Mouse (Mus musculus) limb, embryonic 15.5 days (tissue): ENCODE results near the gene Xrcc2. TPM values are rescaled to one million over a fixed set of nuclear protein-coding genes. Genes with fewer than 3 reads are reported as not detected.
"Not testable (repeated sequence)": the region's sequence is repeated elsewhere in the genome, so short reads cannot be mapped to it uniquely, and the experiment has no call there.

ENCODE experiments used
- ATAC-seq: fragments of 200-750 bp; cut with Nextera tagmentation; 2 replicates; pipeline ENCODE4 v1.8.0; 2017; ENCODE audit warnings: low read depth, moderate TSS enrichment; ENCODE audit not compliant: insufficient number of reproducible peaks, low FRiP score, low TSS enrichment
- H3K27ac ChIP-seq: fragments of 300-500 bp; sonication (generic); 2 replicates; pipeline ENCODE4 v1.5.1; 2015; ENCODE audit warnings: moderate library complexity, mild to moderate bottlenecking, inconsistent platforms
- H3K27me3 ChIP-seq: fragments of 300-500 bp; sonication (generic); 2 replicates; pipeline ENCODE4 v1.6.1; 2015; ENCODE audit warnings: inconsistent platforms
- H3K36me3 ChIP-seq: fragments of 300-500 bp; sonication (generic); 2 replicates; pipeline ENCODE4 v1.6.1; 2015; ENCODE audit warnings: inconsistent platforms
- H3K4me1 ChIP-seq: fragments of 300-500 bp; sonication (generic); 2 replicates; pipeline ENCODE4 v1.6.1; 2015; ENCODE audit warnings: inconsistent platforms
- H3K4me2 ChIP-seq: fragments of 300-500 bp; sonication (generic); 2 replicates; pipeline ENCODE4 v1.6.1; 2015; ENCODE audit warnings: mild to moderate bottlenecking, inconsistent platforms
- H3K4me3 ChIP-seq: fragments of 300-500 bp; sonication (generic); 2 replicates; pipeline ENCODE4 v1.5.1; 2015; ENCODE audit warnings: mild to moderate bottlenecking, inconsistent platforms
- H3K9ac ChIP-seq: fragments of 300-500 bp; sonication (generic); 2 replicates; pipeline ENCODE4 v1.6.1; 2015; ENCODE audit warnings: inconsistent platforms
- H3K9me3 ChIP-seq: fragments of 300-500 bp; sonication (generic); 2 replicates; pipeline ENCODE4 v1.6.1; 2016; ENCODE audit warnings: inconsistent platforms
- WGBS: fragments of 180-500 bp; shearing (Covaris S2); methylation state at CpG from one replicate; pipeline ENCODE4 v1.1.7; 2015; 5-methylcytosine and 5-hydroxymethylcytosine counted together
- polyA plus RNA-seq: library from polyadenylated mRNA; unstranded; fragments of >200 nt; fragmentation: Nextera tagmentation; extraction: Ambion mirVana; gene quantifications from 2 replicates; pipeline ENCODE4 v1.2.1, GENCODE M21; 2015

The Xrcc2 gene
- 6.5 and 7.0 TPM in 2 replicates for polyA plus RNA-seq

DNA sequence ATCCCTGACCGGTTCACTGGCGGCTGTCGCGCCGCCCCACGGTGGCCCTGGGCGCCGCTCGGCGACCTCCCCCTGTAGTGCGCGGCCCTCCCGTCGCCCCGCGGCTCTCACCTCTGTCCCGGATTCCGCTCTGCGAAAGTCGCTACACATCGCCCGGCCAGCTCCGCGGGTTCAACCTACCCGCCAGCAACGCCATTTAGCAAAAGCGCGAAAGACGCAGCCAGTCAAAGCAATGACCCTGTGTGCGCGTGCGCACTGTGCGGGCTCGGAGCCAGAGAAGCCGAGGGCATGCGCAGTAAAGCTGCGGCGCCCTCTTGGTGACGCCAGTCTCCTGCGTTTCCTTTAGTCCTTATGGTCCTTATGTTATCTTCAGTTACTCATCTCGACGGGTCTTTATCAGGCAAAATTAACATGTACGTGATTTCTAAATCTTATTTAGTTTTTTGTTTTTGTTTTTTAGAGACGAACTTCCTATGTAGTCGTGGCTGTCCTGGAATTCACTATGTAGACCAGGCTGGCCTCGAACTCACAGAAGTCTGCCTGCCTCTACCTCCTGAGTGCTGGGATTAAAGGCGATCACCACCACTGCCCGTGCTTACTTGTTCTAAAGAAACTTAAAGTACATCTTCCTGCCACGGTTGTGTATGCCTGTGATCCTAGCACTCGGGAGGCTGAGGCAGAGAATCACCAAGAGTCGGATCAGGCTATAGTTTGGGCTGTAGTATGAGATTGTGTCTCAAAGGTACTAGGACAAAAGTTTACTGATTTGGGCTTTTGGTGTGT lies at the start of gene Xrcc2:
Gene Xrcc2 (minus strand): TSS at position 259 of the 783 bp plus-strand sequence.
- H3K4me3 ChIP-seq: peak within 1 kb of the TSS; percentile 85
- WGBS: 8% methylated on average over 51 of the region's 51 CpGs
- peak within 1 kb of the TSS; percentile 47 for H3K9ac ChIP-seq
- peak; percentile 90 for ATAC-seq
- H3K27me3 ChIP-seq: no peaks in the 10 kb centered on the region
- peak within 1 kb of the TSS; percentile 73 for H3K27ac ChIP-seq
- 0 out of 2 replicates have a peak, but pooled peaks cover 3% of the 10 kb centered on the region for H3K36me3 ChIP-seq
- H3K9me3 ChIP-seq: no peaks in the 10 kb centered on the region
- H3K4me1 ChIP-seq: peaks cover 10% of the 10 kb centered on the region
- peak within 1 kb of the TSS; percentile 66 for H3K4me2 ChIP-seq

DNA sequence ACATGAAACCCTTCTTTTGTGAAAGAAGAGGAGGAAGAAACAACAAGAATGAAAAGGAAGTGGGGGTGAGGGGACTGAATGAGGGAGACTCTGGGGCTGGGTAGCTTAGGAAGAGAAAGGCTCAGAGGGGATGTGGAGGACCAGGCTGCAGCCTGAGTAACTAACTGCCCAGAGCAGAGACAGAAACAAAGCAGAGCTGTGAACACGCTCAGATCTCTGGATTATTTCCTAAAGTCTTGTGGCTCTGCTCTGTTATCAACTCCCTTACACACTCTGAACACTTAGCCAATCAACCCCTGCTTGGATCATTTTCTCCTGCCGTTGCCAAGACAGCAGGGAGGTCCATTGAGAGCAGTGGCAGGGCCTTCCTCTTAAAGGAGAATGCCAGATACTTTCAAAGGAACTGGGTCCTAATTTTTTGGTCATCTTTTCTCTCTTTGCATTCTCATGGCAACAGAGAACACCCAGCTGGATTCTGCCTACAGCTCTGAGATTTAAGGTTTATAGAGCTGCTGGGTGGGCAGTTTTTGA lies 48.7 kb upstream of the Xrcc2 start:
- H3K4me1 ChIP-seq: peaks cover 13% of the 10 kb centered on the region
- H3K27me3 ChIP-seq: no peaks in the 10 kb centered on the region
- ATAC-seq: no peak
- H3K4me2 ChIP-seq: no peak overlapping the region
- no peak overlapping the region for H3K9ac ChIP-seq
- WGBS: 13% methylated on average over 2 of the region's 2 CpGs
- H3K4me3 ChIP-seq: no peak overlapping the region
- no peaks in the 10 kb centered on the region for H3K9me3 ChIP-seq
- no peak overlapping the region; the same call in 1 of the 2 replicates for H3K27ac ChIP-seq
- no peaks in the 10 kb centered on the region for H3K36me3 ChIP-seq

DNA sequence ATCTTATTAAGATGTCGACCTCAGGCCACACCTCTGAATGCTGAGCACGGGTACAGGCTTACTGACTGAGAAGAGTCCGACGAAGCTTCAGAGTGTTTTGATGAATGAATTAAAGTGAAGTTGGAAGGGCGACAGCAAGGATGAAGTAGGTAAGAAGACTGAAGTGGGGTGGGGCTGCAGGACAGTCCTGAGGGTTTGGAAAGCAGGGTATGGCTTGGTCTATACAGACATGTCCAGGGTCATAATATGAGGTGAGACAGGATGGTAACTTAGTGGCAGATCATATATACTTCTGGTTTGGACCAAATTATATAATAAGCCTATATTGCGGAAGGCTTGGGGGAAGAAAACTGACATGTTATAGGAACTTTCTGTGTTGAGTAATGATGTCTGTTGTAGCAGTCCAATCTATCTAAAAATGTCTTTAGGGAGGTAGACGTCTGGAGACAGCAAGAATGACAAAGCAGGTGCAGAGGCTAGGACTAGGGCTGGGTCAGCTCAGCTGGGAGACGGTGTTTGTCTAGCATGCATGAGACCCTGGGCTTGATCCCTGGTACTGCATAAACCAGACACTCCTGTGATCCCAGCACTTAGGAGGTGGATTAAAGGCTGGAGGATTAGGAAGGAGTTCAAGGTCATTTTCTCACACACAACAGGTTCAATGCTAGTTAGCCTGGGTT lies 48.1 kb upstream of the Xrcc2 start:
- Histone ChIP-seq H3K9me3 (no peaks in the 10 kb centered on the region), H3K4me3 (no peak overlapping the region), H3K36me3 (no peaks in the 10 kb centered on the region), H3K27ac (no peak overlapping the region; the same call in 1 of the 2 replicates), H3K27me3 (no peaks in the 10 kb centered on the region), H3K9ac (no peak overlapping the region), H3K4me2 (no peak overlapping the region), H3K4me1 (peaks cover 12% of the 10 kb centered on the region)
- 39% methylated on average over 8 of the region's 8 CpGs for WGBS
- no peak for ATAC-seq

DNA sequence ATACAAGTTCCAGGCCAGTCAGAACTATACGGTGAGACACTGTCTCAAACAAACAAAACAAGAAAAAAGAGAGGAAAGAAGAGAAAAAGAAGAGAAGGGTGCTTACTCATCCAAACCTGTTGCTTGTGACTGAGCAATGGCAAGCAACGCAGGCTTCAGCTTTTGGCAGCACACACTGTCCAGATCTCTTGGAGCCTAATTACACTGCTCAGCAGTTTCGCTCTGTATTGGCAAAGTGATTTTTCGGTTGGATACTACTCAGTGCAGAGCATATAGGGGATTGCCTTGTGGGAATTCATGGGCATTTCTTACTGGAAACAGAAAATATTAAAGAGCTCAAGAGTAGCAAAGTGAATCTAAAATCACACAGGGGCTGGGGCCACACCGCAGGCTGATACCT lies 47.2 kb upstream of the Xrcc2 start:
- no peak overlapping the region for H3K9ac ChIP-seq
- no peak for ATAC-seq
- no peaks in the 10 kb centered on the region for H3K36me3 ChIP-seq
- no peaks in the 10 kb centered on the region for H3K9me3 ChIP-seq
- peaks cover 12% of the 10 kb centered on the region for H3K4me1 ChIP-seq
- WGBS: 69% methylated on average over 5 of the region's 5 CpGs
- no peak overlapping the region for H3K27ac ChIP-seq
- no peak overlapping the region for H3K4me2 ChIP-seq
- H3K27me3 ChIP-seq: no peaks in the 10 kb centered on the region
- no peak overlapping the region for H3K4me3 ChIP-seq

DNA sequence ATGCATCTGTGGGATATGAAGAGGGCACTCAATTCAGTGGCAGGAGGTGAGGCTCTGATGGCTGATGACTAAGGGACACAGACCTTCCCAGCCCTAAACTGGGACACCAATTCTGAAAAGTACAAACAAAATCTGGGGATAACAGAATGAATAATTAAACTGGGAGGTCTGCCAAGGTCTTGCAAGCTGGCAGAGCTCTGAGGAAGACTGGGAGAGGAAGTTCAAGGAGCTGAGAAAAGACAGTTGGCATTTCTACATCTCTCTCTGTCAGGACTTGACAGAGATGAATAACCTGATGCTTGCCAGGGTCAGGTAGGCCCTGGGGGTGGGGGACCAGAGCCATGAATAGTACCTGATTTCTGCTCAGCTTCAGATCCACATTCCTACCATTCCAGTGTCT lies 45.9 kb upstream of the Xrcc2 start:
- Histone ChIP-seq H3K27ac (no peak overlapping the region), H3K4me3 (no peak overlapping the region), H3K9ac (no peak overlapping the region), H3K4me1 (peaks cover 12% of the 10 kb centered on the region), H3K4me2 (no peak overlapping the region), H3K36me3 (no peaks in the 10 kb centered on the region), H3K9me3 (no peaks in the 10 kb centered on the region), H3K27me3 (no peaks in the 10 kb centered on the region)
- ATAC-seq: no peak

DNA sequence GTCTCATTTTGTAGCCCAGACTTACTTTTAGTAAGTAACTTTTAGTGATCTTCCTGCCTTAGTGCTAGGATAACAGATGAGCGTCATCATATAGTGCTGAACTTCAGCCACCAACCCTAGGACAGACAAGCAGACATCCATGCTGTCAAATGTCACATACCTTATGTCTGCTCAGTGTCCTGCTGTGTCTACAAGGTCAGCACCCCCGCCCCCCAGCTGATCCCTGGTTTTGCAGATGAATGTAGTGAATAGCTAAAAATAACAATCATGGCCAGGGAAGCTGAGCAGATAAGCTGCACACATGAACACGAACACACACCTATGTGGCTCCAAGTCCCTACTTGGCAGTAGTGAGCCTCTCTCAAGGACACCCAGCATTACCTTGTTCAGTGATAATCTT lies 43.0 kb upstream of the Xrcc2 start:
- 80% methylated on average over 3 of the region's 3 CpGs for WGBS
- ATAC-seq: no peak
- Histone ChIP-seq H3K27ac (no peak overlapping the region), H3K9ac (no peak overlapping the region), H3K36me3 (no peaks in the 10 kb centered on the region), H3K4me3 (no peak overlapping the region), H3K4me1 (0 out of 2 replicates have a peak, but pooled peaks cover 4% of the 10 kb centered on the region), H3K4me2 (no peak overlapping the region), H3K27me3 (no peaks in the 10 kb centered on the region), H3K9me3 (no peaks in the 10 kb centered on the region)

DNA sequence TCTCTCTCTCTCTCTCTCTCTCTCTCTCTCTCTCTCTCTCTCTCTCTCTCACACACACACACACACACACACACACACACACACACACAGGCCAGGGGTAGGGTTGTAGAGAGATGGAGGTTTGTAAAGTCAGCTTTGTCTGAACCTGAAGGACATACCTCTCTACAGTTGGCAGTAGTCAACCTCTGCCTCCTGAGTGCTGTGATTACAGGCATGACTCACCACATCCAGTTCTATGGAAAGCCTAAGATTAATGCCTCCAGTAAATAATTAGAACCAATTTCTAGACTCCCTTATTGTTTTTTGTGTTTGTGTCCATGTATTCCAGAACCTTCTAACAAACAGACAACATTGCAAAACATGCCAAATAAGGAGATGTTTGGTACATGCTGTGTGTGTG lies 42.3 kb upstream of the Xrcc2 start:
- Histone ChIP-seq H3K4me2 (no peak overlapping the region), H3K9me3 (no peaks in the 10 kb centered on the region), H3K9ac (no peak overlapping the region), H3K4me3 (no peak overlapping the region), H3K36me3 (no peaks in the 10 kb centered on the region), H3K27me3 (no peaks in the 10 kb centered on the region), H3K4me1 (0 out of 2 replicates have a peak, but pooled peaks cover 4% of the 10 kb centered on the region), H3K27ac (no peak overlapping the region)
- ATAC-seq: no peak

DNA sequence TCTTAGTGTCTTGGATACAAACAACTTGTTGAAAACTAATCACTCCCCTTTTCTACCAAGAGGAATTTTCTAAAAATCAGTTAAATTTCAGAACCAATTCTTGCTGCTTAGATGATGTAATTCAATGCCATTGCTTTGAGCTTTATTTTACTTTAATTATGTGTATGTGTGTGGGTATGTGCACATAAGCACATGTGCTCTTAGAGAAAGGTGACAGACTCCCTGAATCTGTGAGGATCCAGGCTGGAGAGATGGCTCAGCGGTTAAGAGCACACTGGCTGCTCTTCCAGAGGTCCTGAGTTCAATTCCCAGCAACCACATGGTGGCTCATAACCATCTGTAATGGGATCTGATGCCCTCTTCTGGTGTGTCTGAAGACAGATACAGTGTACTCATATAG lies 33.3 kb upstream of the Xrcc2 start:
- H3K36me3 ChIP-seq, H3K9ac ChIP-seq, ATAC-seq, H3K9me3 ChIP-seq, H3K27me3 ChIP-seq, H3K4me2 ChIP-seq, H3K27ac ChIP-seq, H3K4me1 ChIP-seq, H3K4me3 ChIP-seq: not testable (repeated sequence)
- WGBS: 93% methylated on average over 1 of the region's 1 CpGs

DNA sequence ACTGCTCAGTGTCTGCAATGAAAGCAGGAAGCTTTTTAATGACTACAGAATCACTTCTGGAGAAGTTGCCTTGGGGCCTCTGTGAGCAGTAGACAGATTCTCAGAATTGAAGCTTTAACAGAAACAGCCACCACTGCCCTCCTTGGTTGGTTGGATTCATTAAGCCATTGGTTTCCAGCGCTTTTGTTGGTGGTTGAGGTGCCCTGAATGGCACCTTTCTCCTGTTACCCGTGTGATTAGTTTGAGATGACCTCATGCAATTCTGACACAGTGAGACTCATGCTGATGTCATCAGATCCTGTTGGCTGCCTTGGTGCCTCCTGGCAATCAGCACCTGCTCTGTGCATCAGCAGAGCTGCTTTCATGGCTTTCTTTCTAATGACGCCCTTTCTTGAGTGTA lies 32.8 kb upstream of the Xrcc2 start:
- 46% methylated on average over 3 of the region's 3 CpGs for WGBS
- no peaks in the 10 kb centered on the region for H3K4me1 ChIP-seq
- H3K9ac ChIP-seq: no peak overlapping the region
- no peak overlapping the region for H3K27ac ChIP-seq
- H3K9me3 ChIP-seq: no peaks in the 10 kb centered on the region
- H3K27me3 ChIP-seq: no peaks in the 10 kb centered on the region
- no peak overlapping the region for H3K4me2 ChIP-seq
- H3K4me3 ChIP-seq: no peak overlapping the region
- ATAC-seq: no peak
- H3K36me3 ChIP-seq: no peaks in the 10 kb centered on the region

DNA sequence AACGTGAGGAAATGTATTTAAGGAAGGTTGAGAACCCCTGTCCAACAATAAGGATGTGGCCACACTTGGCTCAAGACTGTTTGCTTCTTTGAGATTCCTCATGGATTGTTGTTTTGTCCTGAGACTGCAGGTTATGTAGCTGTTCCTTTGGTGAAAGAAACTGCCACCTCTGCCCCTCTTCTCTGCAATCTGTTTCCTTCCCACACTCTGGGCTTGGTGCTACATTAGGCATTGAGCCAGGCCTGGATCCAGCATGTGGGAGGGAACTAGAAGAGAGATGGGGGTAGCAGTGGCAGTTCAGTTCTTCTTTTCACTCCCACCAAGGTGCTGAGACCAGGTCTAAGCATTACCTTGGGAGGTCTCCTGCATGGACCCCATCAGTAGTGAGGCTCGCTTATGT lies 30.2 kb upstream of the Xrcc2 start:
- Histone ChIP-seq H3K4me1 (no peaks in the 10 kb centered on the region), H3K4me2 (no peak overlapping the region), H3K36me3 (no peaks in the 10 kb centered on the region), H3K9ac (no peak overlapping the region), H3K4me3 (no peak overlapping the region), H3K27me3 (no peaks in the 10 kb centered on the region), H3K9me3 (no peaks in the 10 kb centered on the region), H3K27ac (no peak overlapping the region)
- 83% methylated on average over 2 of the region's 2 CpGs for WGBS
- no peak for ATAC-seq

DNA sequence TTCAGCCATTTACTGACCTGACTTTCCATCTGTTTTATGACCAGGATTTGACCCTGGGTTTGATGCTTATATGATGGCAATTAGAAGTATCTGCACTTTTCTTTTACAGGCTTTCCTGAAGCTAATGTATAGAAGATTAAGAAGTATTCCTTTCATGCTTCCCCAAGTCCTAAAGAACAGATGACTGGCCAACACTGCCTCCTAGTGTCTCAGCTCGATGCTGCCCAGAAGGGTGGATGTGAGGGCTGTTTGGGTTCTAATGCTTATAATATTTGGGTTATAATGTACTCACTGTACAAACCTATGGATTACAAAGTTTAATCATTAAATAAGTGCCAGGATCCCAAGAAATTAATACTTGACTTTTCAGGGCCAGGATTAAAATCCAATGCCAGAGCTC lies 28.7 kb upstream of the Xrcc2 start:
- no peaks in the 10 kb centered on the region for H3K4me1 ChIP-seq
- no peak overlapping the region for H3K9ac ChIP-seq
- H3K9me3 ChIP-seq: no peaks in the 10 kb centered on the region
- WGBS: 22% methylated on average over 1 of the region's 1 CpGs
- H3K4me2 ChIP-seq: no peak overlapping the region
- no peak overlapping the region for H3K27ac ChIP-seq
- no peaks in the 10 kb centered on the region for H3K36me3 ChIP-seq
- H3K4me3 ChIP-seq: no peak overlapping the region
- ATAC-seq: no peak
- no peaks in the 10 kb centered on the region for H3K27me3 ChIP-seq

DNA sequence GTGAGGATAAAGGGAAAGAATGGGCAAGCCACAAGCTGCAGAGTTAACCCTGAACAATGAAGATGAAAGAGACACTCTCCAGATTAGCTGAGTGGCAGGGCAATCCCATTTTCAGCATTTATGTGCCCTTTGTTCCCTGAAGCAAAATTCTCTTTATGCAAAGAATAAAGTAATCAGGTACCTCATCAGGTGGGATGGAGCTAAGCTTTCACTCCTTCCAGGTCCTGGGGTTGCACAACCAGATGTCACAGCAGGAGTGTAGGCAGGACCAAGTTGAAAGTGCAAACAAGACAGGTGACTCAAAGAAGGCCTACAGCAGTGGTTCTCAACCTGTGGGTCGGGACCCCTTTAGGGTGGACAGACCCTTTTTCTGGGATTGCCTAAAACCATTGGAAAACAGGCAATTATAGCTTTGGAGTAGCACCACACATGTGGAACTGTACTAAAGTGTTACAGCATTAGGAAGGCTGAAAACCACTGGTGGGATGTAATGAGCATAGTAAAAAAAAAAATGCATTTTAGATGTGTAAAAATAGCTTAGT lies 18.6 kb upstream of the Xrcc2 start:
- WGBS: 22% methylated on average over 1 of the region's 1 CpGs
- H3K36me3 ChIP-seq: no peaks in the 10 kb centered on the region
- H3K9ac ChIP-seq: no peak overlapping the region
- no peaks in the 10 kb centered on the region for H3K27me3 ChIP-seq
- no peak for ATAC-seq
- H3K4me1 ChIP-seq: no peaks in the 10 kb centered on the region
- no peak overlapping the region for H3K4me2 ChIP-seq
- H3K4me3 ChIP-seq: no peak overlapping the region
- H3K27ac ChIP-seq: no peak overlapping the region
- H3K9me3 ChIP-seq: no peaks in the 10 kb centered on the region
